Mouse (Mus musculus): ENCODE results near the gene Gm20721. TPM values are rescaled to one million over a fixed set of nuclear protein-coding genes. Genes with fewer than 3 reads are reported as not detected.
"Not testable (repeated sequence)": the region's sequence is repeated elsewhere in the genome, so short reads cannot be mapped to it uniquely, and the experiment has no call there.

The Gm20721 gene
- total RNA-seq (2022): 1 to 10 TPM; 1.3 to 1.7 (median 1.5) TPM

DNA sequence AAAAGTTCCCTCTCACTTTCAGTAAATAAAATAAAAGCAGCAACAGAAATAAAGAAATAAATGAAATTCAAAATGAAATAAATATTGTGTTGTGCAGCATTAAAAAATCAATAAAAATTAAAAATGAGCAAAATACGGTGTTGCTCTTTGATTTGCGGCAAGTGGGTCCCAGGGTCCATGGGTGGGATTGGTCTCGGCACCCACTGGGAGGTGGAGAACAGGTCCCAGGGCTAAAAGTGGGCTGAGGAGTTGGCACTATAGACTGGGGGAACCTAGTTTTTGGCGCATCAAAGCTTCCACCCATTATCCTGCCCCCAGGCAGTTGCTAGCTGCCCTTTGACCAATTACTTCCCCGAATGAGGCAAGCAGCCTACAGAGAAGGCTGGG lies at the start of gene Gm20721:
Gene Gm20721 (minus strand): TSS at position 101 of the 387 bp plus-strand sequence.
- no peak for DNase-seq (ENCODE audit: low spot score)

GRCm38 (mm10) chr2:174393383-174393782 lies 46.9 kb upstream of the Gm20721 start:
- DNase-seq (ENCODE audit: low spot score): no peak

GRCm38 (mm10) chr2:174392554-174392953 lies 46.0 kb upstream of the Gm20721 start:
- DNase-seq (ENCODE audit: low spot score): no peak

DNA sequence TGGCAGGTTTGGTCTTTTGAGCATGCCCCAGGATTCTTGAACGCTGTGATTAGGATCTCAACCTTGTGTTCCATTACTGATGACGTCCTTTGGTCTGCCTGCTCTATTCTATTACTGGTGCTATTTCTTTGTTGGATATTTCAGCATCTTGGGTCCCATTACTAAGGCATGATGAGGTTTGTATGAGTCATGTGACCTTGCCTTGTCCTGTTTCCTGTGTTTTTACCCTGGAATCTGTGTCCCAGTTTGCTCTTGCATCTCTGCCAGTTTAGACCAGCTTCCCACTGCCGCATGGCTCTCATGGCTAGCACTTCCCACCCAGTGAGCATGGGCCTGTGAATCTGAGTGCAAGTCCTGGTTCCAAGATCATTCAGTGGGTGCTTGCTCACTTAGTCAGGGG lies 45.4 kb upstream of the Gm20721 start:
- DNase-seq (ENCODE audit: low spot score): no peak

- no peak for DNase-seq (ENCODE audit: low spot score)
Observed at GRCm38 (mm10) chr2:174381021-174381420, 34.5 kb upstream of the Gm20721 start.

GRCm38 (mm10) chr2:174366571-174366970 lies 20.1 kb upstream of the Gm20721 start:
- no peak for DNase-seq (ENCODE audit: low spot score)

- no peak for DNase-seq (ENCODE audit: low spot score)
Observed at GRCm38 (mm10) chr2:174359656-174360055, 13.1 kb upstream of the Gm20721 start.

DNA sequence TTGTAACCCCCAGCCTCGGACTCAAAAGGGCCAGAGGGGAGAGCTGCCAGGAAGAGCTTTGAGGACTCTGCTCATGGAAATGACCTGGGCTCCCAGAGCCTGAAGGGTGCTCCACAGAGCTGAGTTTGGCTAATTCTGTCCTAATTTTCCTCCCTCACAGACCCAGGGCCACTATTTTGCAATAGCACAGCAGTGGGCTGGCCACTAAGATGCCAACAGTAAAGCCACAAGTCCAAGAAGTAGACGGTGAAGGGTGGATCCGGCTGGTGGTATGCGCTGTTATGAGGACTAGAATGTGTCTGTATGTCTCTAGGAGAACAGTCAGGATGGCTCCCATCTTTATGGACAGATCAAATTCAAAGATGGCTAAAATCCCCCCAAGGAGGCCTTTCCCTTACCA lies 12.0 kb upstream of the Gm20721 start:
- no peak for DNase-seq (ENCODE audit: low spot score)

DNA sequence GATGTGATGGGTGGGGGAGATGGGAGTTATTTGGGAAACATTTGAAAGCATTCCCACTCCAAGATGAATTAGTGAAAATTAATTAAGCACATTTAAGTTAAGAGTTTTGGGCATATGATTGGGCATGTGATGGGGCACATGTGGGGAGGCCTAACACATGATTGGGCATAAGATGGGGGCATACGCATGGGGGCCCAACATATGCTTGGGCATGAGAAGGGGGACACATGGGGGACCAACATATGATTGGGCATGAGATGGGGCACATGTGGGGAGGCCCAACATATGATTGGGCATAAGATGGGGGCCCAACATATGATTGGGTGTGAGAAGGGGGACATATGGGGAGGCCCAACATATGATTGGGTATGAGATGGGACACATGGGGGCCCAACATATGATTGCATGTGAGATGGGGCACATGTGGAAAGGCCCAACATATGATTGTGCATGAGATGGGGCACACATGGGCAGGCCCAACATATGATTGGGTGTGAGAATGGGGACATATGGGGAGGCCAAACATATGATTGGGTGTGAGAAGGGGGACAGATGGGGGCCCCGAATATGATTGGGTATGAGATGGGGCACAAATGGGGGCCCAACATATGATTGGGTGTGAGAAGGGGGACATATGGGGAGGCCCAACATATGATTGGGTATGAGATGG lies 622 bp upstream of the Gm20721 start:
- not testable (repeated sequence) for DNase-seq (ENCODE audit: low spot score)

DNA sequence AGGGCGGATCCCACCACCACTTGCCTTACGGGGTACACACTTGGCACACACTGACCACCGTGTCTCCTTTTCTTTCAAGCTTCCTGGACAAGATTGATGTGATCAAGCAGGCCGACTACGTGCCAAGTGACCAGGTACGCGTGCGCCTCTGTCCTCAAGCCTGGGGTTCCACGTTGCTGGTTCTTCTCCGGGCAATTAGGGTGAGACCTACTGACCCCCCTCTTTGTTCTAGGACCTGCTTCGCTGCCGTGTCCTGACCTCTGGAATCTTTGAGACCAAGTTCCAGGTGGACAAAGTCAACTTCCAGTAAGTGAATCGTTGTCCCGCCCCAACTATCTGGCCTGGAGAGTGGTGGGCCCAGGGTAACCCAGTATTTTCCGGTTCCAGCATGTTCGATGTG lies 1.5 kb downstream of the Gm20721 start:
- no peak for DNase-seq (ENCODE audit: low spot score)

DNA sequence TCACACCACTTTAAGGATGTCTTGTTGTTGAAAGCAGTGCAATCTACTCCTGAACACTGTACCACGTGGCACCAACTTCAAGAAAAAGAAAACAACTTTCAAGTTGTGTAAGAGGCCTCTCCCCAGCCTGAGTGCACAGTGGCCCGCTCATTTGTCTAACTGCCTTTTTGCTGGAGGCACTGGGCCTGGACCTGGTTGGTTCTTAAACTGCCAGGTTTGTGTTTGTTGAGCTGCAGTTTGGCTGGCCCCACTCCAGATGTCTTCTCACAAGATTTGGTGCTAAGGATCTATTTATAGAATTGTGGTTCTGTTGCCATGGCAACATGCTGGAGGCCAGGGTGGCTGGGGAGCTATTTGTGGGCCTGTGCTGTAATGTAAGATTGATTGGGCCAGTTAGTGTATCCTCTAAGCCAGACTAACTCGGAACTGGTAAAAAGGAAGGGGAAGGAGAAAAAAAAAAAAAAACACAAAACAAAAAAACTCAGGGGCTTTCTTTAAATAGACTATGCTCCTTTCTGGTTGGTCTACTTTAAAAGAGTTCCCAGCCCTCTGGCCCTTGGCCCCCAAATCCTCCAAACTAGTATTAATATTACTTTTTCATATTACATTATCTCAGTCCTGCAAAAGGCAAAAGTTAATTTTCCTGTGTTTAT lies 2.4 kb downstream of the Gm20721 start:
- peak; percentile 91 for DNase-seq (ENCODE audit: low spot score)

GRCm38 (mm10) chr2:174343566-174343965 lies 2.9 kb downstream of the Gm20721 start:
- DNase-seq (ENCODE audit: low spot score): peak; percentile 68

DNA sequence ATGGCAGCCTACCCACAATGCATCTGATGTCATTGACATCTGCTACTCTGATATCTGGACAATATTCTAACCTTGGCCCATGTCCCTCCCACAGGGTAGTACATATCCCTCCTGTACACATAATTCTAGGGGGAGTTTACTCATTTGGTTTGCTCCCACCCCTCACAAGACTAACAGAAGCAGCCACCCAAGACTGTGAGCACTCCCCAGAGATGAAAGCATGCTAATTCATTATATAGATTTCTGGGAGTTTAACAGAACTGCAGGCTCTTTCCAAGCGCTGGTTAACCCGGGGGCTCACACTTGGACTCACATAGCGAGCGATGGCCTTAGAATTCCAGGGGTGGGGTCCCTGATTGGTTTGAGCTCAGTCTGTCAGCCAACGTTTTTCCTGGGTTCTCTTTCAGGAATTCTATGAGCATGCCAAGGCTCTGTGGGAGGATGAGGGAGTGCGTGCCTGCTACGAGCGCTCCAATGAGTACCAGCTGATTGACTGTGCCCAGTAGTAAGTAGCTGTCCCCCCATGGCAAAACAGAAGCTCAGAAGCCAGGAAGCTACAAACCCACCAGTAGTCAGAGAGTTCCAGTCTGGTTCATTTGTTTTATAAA lies 3.6 kb downstream of the Gm20721 start:
- no peak for DNase-seq (ENCODE audit: low spot score)

DNA sequence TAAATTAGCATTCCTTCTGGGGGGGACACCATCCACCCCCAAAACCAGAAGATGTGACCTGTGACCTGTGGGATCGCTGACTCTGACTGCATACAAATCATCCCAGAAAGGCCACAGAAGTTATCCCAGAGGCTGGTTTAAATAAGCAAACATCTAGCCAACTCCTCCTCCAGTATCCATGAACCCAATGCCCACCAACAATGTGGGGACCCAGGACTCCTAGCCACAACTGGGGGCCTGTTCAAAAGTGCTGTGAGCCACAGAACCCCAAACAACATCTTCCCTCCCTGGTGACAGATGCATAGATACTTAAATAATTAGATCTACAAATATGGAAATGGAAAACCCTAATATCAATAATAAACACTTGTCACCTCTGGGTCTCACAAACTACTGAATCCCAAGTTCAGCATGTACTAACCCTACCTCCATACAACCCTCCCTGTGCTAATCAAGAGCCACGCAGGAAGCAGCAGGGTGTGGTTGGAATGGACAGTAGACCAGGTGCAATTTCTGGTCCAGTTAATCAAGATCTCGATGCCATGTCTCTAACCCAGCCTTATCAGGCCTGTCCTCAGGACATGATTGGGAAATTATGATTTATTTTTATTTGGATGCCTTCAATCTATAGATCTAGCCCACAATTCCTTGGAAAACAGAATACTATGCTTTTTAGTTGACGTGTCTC lies 5.5 kb downstream of the Gm20721 start:
- DNase-seq (ENCODE audit: low spot score): no peak

DNA sequence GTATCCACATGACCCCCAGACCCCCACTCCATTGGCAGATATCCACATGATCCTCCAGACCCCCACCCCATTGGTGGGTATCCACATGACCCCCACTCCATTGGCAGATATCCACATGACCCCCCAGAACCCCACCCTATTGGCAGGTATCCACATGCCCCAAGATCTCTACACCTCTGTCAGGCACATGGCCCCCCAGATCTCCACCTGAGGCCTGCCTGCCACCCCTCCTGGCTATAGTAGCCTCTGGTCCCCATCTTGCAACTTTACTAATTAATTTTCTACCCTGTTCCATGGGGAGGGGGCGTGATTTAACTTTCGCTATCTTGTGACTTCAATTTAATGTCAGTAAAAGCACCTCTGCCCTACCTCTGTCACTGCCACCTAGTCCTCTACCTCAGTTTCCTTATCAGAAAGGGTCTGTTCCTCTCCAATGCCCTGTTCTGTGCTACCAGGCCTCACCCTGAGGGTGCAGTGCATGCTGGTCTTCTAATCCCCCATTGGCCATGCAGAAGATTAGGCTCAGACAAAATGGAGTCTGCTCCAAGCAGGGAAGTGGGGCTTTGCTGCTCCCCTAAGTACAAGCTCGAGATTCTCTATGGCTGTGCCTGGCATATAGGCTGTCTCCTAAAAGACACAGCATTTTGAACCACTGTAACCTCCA lies 6.2 kb downstream of the Gm20721 start:
- DNase-seq (ENCODE audit: low spot score): no peak

GRCm38 (mm10) chr2:174339701-174340100 lies 6.8 kb downstream of the Gm20721 start:
- DNase-seq (ENCODE audit: low spot score): no peak

GRCm38 (mm10) chr2:174337275-174337674 lies 9.2 kb downstream of the Gm20721 start:
- no peak for DNase-seq (ENCODE audit: low spot score)

GRCm38 (mm10) chr2:174334415-174334814 lies 12.1 kb downstream of the Gm20721 start:
- no peak for DNase-seq (ENCODE audit: low spot score)

DNA sequence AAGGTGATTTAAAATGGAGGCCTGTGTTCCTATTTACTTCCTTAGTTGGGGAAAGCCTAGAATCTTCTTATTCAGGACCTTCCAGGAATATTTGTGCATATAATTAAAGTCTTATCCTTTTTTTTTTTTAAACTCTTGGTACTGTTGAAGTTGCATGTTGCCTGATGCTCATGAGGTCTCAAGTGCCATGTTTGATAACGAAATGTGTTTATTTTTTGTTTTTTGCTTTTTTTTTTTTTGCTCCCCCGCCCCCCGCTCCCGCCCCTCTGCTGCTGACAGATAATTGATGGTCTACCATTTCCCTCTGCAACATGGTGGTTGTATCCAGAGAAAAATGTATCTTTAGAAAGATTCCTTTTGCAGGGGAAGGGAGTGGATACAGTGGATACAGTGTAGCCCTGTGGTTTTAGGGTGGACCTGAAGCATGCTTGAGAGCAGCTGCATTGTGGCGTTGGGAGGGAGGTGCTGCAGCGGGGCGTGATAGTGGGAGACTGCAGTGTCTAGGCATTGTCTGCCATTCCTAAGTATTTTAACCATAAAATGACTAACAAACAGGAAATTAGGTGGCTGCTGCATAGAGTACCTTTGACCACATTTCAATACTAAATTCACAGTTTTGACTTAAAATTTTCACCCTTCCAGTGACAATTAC lies 13.1 kb downstream of the Gm20721 start:
- DNase-seq (ENCODE audit: low spot score): no peak

DNA sequence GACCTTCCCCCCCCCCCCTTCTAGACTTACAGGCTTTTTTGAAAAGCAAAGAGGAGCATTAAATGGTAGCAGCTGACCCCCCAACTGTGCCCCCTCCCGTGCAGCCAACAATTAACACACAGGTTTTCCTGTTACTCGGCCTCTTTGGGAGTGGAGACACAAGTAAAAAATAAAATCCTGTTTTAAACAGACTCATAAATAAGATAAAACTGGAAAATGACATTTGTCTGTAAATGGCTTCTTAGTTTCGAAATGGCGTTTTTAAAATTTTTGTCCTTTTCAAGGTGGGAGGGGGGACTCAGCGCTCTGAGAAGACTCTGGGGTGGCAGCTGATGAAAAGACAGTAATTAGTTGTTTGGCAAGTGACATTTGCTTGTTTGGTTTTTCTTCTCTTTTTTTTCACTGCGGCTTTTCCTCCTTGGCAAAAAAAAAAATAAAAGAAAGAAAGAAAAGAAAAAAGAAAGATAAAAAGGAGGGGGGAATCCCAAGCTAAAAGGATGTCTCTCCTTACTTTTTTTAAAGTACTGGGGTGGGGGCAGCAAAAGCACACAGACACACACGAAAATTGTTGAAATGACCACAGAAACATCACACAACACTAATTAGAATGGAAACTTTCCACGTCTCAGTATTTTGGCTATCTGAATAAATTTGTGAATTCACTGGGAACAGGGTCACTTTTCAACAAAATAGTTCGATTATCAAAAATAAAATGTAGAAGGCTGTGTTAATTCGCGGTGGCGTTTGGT lies 15.1 kb downstream of the Gm20721 start:
- no peak for DNase-seq (ENCODE audit: low spot score)
